Mouse (Mus musculus): ENCODE measurements around the gene Cfap61.

- TF ChIP-seq CTCF (IDR thresholded peaks at IDR 0.05): no peak
- TF ChIP-seq EP300 (IDR thresholded peaks at IDR 0.05; ENCODE audit: insufficient read depth, low read depth, low read length): no peak
These were observed 24.0 kb downstream of the Cfap61 start for GRCm38 (mm10) chr2:145958551-145958950.

Data from heart, adult 2 months (tissue).